Mouse (Mus musculus) hindbrain, embryonic 13.5 days (tissue): ENCODE results near the gene Als2cl. TPM values are rescaled to one million over a fixed set of nuclear protein-coding genes. Genes with fewer than 3 reads are reported as not detected.
A peak's percentile ranks its signal among the peaks of the same experiment; 100 is the strongest.

Experiments
- ATAC-seq: fragments of 200-750 bp; cut with Nextera tagmentation; 2 replicates; pipeline ENCODE4 v1.8.0; 2017; ENCODE audit warnings: moderate TSS enrichment; ENCODE audit not compliant: low FRiP score
- H3K27ac ChIP-seq: fragments of 300-500 bp; sonication (generic); 2 replicates; pipeline ENCODE4 v1.5.1; 2015; ENCODE audit warnings: inconsistent platforms, mild to moderate bottlenecking, moderate library complexity
- H3K27me3 ChIP-seq: fragments of 300-500 bp; sonication (generic); 2 replicates; pipeline ENCODE4 v1.6.1; 2015; ENCODE audit warnings: mild to moderate bottlenecking, inconsistent platforms
- H3K36me3 ChIP-seq: fragments of 300-500 bp; sonication (generic); 2 replicates; pipeline ENCODE4 v1.6.1; 2015; ENCODE audit warnings: mild to moderate bottlenecking, inconsistent platforms
- H3K4me1 ChIP-seq: fragments of 300-500 bp; sonication (generic); replicated peaks from 2 replicates; pipeline ENCODE4 v1.6.1; 2015; ENCODE audit warnings: inconsistent platforms
- H3K4me2 ChIP-seq: fragments of 300-500 bp; sonication (generic); 2 replicates; pipeline ENCODE4 v1.6.1; 2015; ENCODE audit warnings: inconsistent platforms, mild to moderate bottlenecking, moderate library complexity
- H3K4me3 ChIP-seq: fragments of 300-500 bp; sonication (generic); 2 replicates; pipeline ENCODE4 v1.5.1; 2015; ENCODE audit warnings: mild to moderate bottlenecking, inconsistent platforms
- H3K9ac ChIP-seq: fragments of 300-500 bp; sonication (generic); 2 replicates; pipeline ENCODE4 v1.6.1; 2015; ENCODE audit warnings: mild to moderate bottlenecking, inconsistent platforms
- H3K9me3 ChIP-seq: fragments of 300-500 bp; sonication (generic); 2 replicates; pipeline ENCODE4 v1.6.1; 2016; ENCODE audit warnings: inconsistent platforms
- WGBS: fragments of 180-500 bp; shearing (Covaris S2); methylation state at CpG from one replicate; pipeline ENCODE4 v1.1.7; 2015; 5-methylcytosine and 5-hydroxymethylcytosine counted together
- polyA plus RNA-seq: library from polyadenylated mRNA; unstranded; fragments of >200 nt; fragmentation: Nextera tagmentation; extraction: Ambion mirVana; gene quantifications from 2 replicates; pipeline ENCODE4 v1.2.1, GENCODE M21; 2015

Gene Als2cl
- polyA plus RNA-seq, 1 experiment from 2014 or later, result 0.90 TPM

- H3K36me3 ChIP-seq, result no peaks in the 10 kb centered on the region
- no peak overlapping the region for H3K27ac ChIP-seq
- H3K9ac ChIP-seq, result no peak overlapping the region
- H3K4me3 ChIP-seq, result no peak overlapping the region
- WGBS, result 58% methylated on average over 5 of the region's 5 CpGs
- ATAC-seq, result no peak
- H3K4me1 ChIP-seq, result peaks cover 7% of the 10 kb centered on the region
- H3K4me2 ChIP-seq, result no peak overlapping the region
- no peaks in the 10 kb centered on the region for H3K9me3 ChIP-seq
- H3K27me3 ChIP-seq, result peaks cover 30% of the 10 kb centered on the region
Observed at GRCm38 (mm10) chr9:110858523-110858922, 21.1 kb upstream of the Als2cl start.

- ATAC-seq, result no peak
- Histone ChIP-seq H3K4me1 (peaks cover 7% of the 10 kb centered on the region), H3K27me3 (peaks cover 30% of the 10 kb centered on the region), H3K36me3 (no peaks in the 10 kb centered on the region), H3K4me2 (no peak overlapping the region), H3K9ac (no peak overlapping the region), H3K27ac (no peak overlapping the region), H3K9me3 (no peaks in the 10 kb centered on the region), H3K4me3 (no peak overlapping the region)
- 86% methylated on average over 5 of the region's 5 CpGs for WGBS
Observed at GRCm38 (mm10) chr9:110858967-110859596, 20.6 kb upstream of the Als2cl start.

DNA sequence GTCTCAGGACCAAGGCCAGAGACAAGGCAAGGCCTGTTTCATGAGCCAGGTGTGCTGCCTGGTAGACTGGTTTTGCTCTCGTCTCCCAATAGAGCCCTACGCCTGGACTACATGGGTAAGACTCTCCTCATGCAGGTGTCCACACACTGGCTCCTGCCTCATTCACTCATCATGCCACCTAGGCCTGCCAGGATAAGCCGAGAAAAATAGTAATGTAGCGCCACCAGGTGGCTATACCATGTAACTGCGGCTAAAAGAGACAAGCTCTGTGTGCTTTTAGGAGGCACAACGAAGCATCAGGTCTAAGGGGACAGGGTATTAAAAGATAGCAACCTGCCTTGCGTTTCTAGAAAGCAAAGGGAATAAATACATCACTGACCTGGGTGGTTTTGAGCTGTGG is 8.6 kb upstream of the Als2cl start:
- peaks cover 24% of the 10 kb centered on the region for H3K4me1 ChIP-seq
- no peaks in the 10 kb centered on the region for H3K36me3 ChIP-seq
- H3K4me2 ChIP-seq, result no peak overlapping the region
- H3K9me3 ChIP-seq, result no peaks in the 10 kb centered on the region
- no peak for ATAC-seq
- peaks cover 28% of the 10 kb centered on the region for H3K27me3 ChIP-seq
- WGBS, result 23% methylated on average over 7 of the region's 7 CpGs
- H3K27ac ChIP-seq, result no peak overlapping the region
- no peak overlapping the region for H3K4me3 ChIP-seq
- no peak overlapping the region for H3K9ac ChIP-seq

GRCm38 (mm10) chr9:110873681-110874659 is 5.7 kb upstream of the Als2cl start:
- 6% methylated on average over 40 of the region's 40 CpGs for WGBS
- peak overlapping the region; percentile 60 for H3K4me2 ChIP-seq
- peak overlapping the region; percentile 71 for H3K9ac ChIP-seq
- H3K27ac ChIP-seq, result peak overlapping the region; percentile 66
- H3K4me1 ChIP-seq, result peaks cover 24% of the 10 kb centered on the region
- H3K27me3 ChIP-seq, result peaks cover 53% of the 10 kb centered on the region
- peak; percentile 70 for ATAC-seq
- no peaks in the 10 kb centered on the region for H3K9me3 ChIP-seq
- no peaks in the 10 kb centered on the region for H3K36me3 ChIP-seq
- H3K4me3 ChIP-seq, result peak overlapping the region; percentile 38

- Histone ChIP-seq H3K9ac (0 out of 2 replicates have a peak overlapping the region, but pooled peaks have one; percentile 2), H3K4me2 (peak overlapping the region; percentile 60; the same call in 1 of the 2 replicates), H3K4me3 (no peak overlapping the region)
Observed at GRCm38 (mm10) chr9:110874660-110875191, 4.9 kb upstream of the Als2cl start.

GRCm38 (mm10) chr9:110875288-110875695 is 4.4 kb upstream of the Als2cl start:
- Histone ChIP-seq H3K9ac (0 out of 2 replicates have a peak overlapping the region, but pooled peaks have one; percentile 2), H3K4me2 (no peak overlapping the region), H3K4me3 (no peak overlapping the region), H3K4me1 (peaks cover 37% of the 10 kb centered on the region), H3K27ac (peak overlapping the region; percentile 66), H3K36me3 (no peaks in the 10 kb centered on the region), H3K27me3 (peaks cover 66% of the 10 kb centered on the region), H3K9me3 (no peaks in the 10 kb centered on the region)
- peak; percentile 23 for ATAC-seq
- 18% methylated on average over 4 of the region's 6 CpGs for WGBS

More at GRCm38 (mm10) chr9:110874660-110875191, 4.9 kb upstream of the Als2cl start:
- Histone ChIP-seq H3K27me3 (peaks cover 61% of the 10 kb centered on the region), H3K4me1 (peaks cover 32% of the 10 kb centered on the region), H3K27ac (peak overlapping the region; percentile 66), H3K36me3 (no peaks in the 10 kb centered on the region), H3K9me3 (no peaks in the 10 kb centered on the region)
- 8% methylated on average over 3 of the region's 3 CpGs for WGBS
- peak; percentile 59 for ATAC-seq

GRCm38 (mm10) chr9:110877353-110877752 is 2.3 kb upstream of the Als2cl start:
- Histone ChIP-seq H3K27ac (no peak overlapping the region), H3K27me3 (peaks cover 77% of the 10 kb centered on the region), H3K4me2 (no peak overlapping the region), H3K4me3 (no peak overlapping the region), H3K4me1 (peaks cover 44% of the 10 kb centered on the region), H3K36me3 (no peaks in the 10 kb centered on the region), H3K9me3 (no peaks in the 10 kb centered on the region), H3K9ac (no peak overlapping the region)
- WGBS, result 95% methylated on average over 1 of the region's 1 CpGs
- no peak for ATAC-seq

DNA sequence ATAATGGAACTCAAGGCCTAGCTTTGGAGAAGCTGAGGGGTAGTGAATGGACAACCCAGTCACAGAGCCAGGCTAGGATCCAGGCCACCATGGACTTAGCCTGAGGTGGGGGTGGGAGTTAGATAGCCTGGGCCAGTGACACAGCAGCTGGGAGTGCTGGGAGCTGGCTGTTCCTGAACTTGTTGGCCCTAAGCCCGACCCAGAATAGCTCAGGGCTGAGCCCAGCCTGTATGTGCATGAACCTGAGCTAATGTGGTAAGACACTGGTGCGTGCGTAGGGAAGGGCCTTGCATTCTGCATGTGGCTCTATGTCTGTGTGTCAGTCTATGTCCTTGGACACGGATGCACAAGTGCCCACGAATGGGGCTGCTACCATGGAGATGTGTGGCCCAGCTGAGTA is 1.8 kb upstream of the Als2cl start:
- no peak overlapping the region for H3K27ac ChIP-seq
- no peaks in the 10 kb centered on the region for H3K36me3 ChIP-seq
- no peak for ATAC-seq
- no peak overlapping the region for H3K9ac ChIP-seq
- WGBS, result 88% methylated on average over 5 of the region's 5 CpGs
- H3K27me3 ChIP-seq, result peaks cover 75% of the 10 kb centered on the region
- no peaks in the 10 kb centered on the region for H3K9me3 ChIP-seq
- H3K4me3 ChIP-seq, result no peak overlapping the region
- no peak overlapping the region for H3K4me2 ChIP-seq
- H3K4me1 ChIP-seq, result peaks cover 44% of the 10 kb centered on the region

- no peaks in the 10 kb centered on the region for H3K36me3 ChIP-seq
- peaks cover 65% of the 10 kb centered on the region for H3K27me3 ChIP-seq
- ATAC-seq, result 0 out of 2 replicates have a peak, but pooled peaks have one; percentile 25
- H3K9ac ChIP-seq, result peak within 1 kb of the TSS; percentile 69
- H3K4me3 ChIP-seq, result peak within 1 kb of the TSS; percentile 52
- WGBS, result 1% methylated on average over 57 of the region's 57 CpGs
- peaks cover 26% of the 10 kb centered on the region for H3K4me1 ChIP-seq
- H3K4me2 ChIP-seq, result peak within 1 kb of the TSS; percentile 89
- H3K27ac ChIP-seq, result no peak within 1 kb of the TSS
- H3K9me3 ChIP-seq, result no peaks in the 10 kb centered on the region
Observed at GRCm38 (mm10) chr9:110879998-110880561, 410 bp downstream of the Als2cl start, which contains the start of gene Tmie. Tmie (minus strand) TSS chr9:110880113.

GRCm38 (mm10) chr9:110880772-110881171 is 1.1 kb downstream of the Als2cl start:
- Histone ChIP-seq H3K36me3 (no peaks in the 10 kb centered on the region), H3K9ac (no peak overlapping the region), H3K27me3 (peaks cover 69% of the 10 kb centered on the region), H3K4me2 (peak overlapping the region; percentile 89), H3K4me3 (peak overlapping the region; percentile 52), H3K27ac (no peak overlapping the region), H3K9me3 (no peaks in the 10 kb centered on the region), H3K4me1 (peaks cover 20% of the 10 kb centered on the region)
- 74% methylated on average over 4 of the region's 4 CpGs for WGBS
- ATAC-seq, result no peak

- Histone ChIP-seq H3K27me3 (peaks cover 64% of the 10 kb centered on the region), H3K4me1 (peaks cover 20% of the 10 kb centered on the region), H3K4me2 (no peak overlapping the region), H3K9ac (no peak overlapping the region), H3K36me3 (no peaks in the 10 kb centered on the region), H3K27ac (no peak overlapping the region), H3K4me3 (no peak overlapping the region), H3K9me3 (no peaks in the 10 kb centered on the region)
- ATAC-seq, result no peak
- WGBS, result 76% methylated on average over 7 of the region's 7 CpGs
Observed at GRCm38 (mm10) chr9:110881953-110882352, 2.3 kb downstream of the Als2cl start.
